Mouse (Mus musculus) heart, embryonic 16.5 days (tissue): ENCODE results near the gene Ppp2r5e. TPM values are rescaled to one million over a fixed set of nuclear protein-coding genes. Genes with fewer than 3 reads are reported as not detected.

Source experiments
- ATAC-seq: fragments of 200-750 bp; cut with Nextera tagmentation; replicated peaks from 2 replicates; pipeline ENCODE4 v1.8.0; 2017; ENCODE audit warnings: moderate number of reproducible peaks; ENCODE audit not compliant: insufficient read depth, low FRiP score; ENCODE audit errors: extremely low read depth
- H3K27ac ChIP-seq: fragments of 300-500 bp; sonication (generic); 2 replicates; pipeline ENCODE4 v1.5.1; 2014; ENCODE audit warnings: mild to moderate bottlenecking, low read length, control low read depth, moderate library complexity
- H3K27me3 ChIP-seq: fragments of 300-500 bp; sonication (generic); 2 replicates; pipeline ENCODE4 v1.6.1; 2014; ENCODE audit warnings: low read length, mixed read lengths; ENCODE audit not compliant: control insufficient read depth, insufficient read depth
- H3K36me3 ChIP-seq: fragments of 300-500 bp; sonication (generic); 2 replicates; pipeline ENCODE4 v1.6.1; 2014; ENCODE audit not compliant: control insufficient read depth, insufficient read depth
- H3K4me1 ChIP-seq: fragments of 300-500 bp; sonication (generic); 2 replicates; pipeline ENCODE4 v1.6.1; 2014; ENCODE audit warnings: low read length, mixed read lengths; ENCODE audit not compliant: control insufficient read depth, insufficient read depth
- H3K4me2 ChIP-seq: fragments of 300-500 bp; sonication (generic); 2 replicates; pipeline ENCODE4 v1.6.1; 2014; ENCODE audit warnings: low read depth, mild to moderate bottlenecking, control low read depth, low read length
- H3K4me3 ChIP-seq: fragments of 300-500 bp; sonication (generic); 2 replicates; pipeline ENCODE4 v1.5.1; 2014; ENCODE audit warnings: mild to moderate bottlenecking, control low read depth, low read length
- H3K9ac ChIP-seq: fragments of 300-500 bp; sonication (generic); 2 replicates; pipeline ENCODE4 v1.6.1; 2014; ENCODE audit warnings: low read length, control low read depth
- H3K9me3 ChIP-seq: fragments of 300-500 bp; sonication (generic); replicated peaks from 2 replicates; pipeline ENCODE4 v1.6.1; 2016; ENCODE audit warnings: low read length; ENCODE audit not compliant: control insufficient read depth
- WGBS: fragments of 180-500 bp; shearing (Covaris S2); extraction: QIAGEN DNeasy Blood & Tissue Kit; methylation state at CpG from one replicate; pipeline ENCODE4 v1.1.7; 2014; 5-methylcytosine and 5-hydroxymethylcytosine counted together
- polyA plus RNA-seq: library from polyadenylated mRNA; unstranded; fragments of >200 nt; fragmentation: Nextera tagmentation; extraction: Ambion mirVana; gene quantifications from 2 replicates; pipeline ENCODE4 v1.2.1, GENCODE M21; 2015

Gene Ppp2r5e
- polyA plus RNA-seq, 1 experiment from 2014 or later, result 7.9 TPM

- no peak for ATAC-seq
- no peaks in the 10 kb centered on the region for H3K36me3 ChIP-seq
- no peak overlapping the region for H3K4me3 ChIP-seq
- H3K9me3 ChIP-seq, result peaks cover 6% of the 10 kb centered on the region
- H3K4me2 ChIP-seq, result no peak overlapping the region
- no peak overlapping the region for H3K9ac ChIP-seq
- H3K4me1 ChIP-seq, result no peaks in the 10 kb centered on the region
- H3K27me3 ChIP-seq, result no peaks in the 10 kb centered on the region
- WGBS, result 80% methylated on average over 6 of the region's 6 CpGs
- H3K27ac ChIP-seq, result no peak overlapping the region
Measured at GRCm38 (mm10) chr12:75428719-75429118, 167.3 kb downstream of the Ppp2r5e start.

GRCm38 (mm10) chr12:75425882-75426281, 170.2 kb downstream of the Ppp2r5e start:
- H3K36me3 ChIP-seq, result no peaks in the 10 kb centered on the region
- no peak overlapping the region for H3K4me2 ChIP-seq
- H3K27me3 ChIP-seq, result no peaks in the 10 kb centered on the region
- no peak for ATAC-seq
- no peaks in the 10 kb centered on the region for H3K4me1 ChIP-seq
- H3K9ac ChIP-seq, result no peak overlapping the region
- 76% methylated on average over 7 of the region's 7 CpGs for WGBS
- H3K9me3 ChIP-seq, result no peaks in the 10 kb centered on the region
- no peak overlapping the region for H3K27ac ChIP-seq
- H3K4me3 ChIP-seq, result no peak overlapping the region

GRCm38 (mm10) chr12:75424817-75425216, 171.2 kb downstream of the Ppp2r5e start:
- ATAC-seq, result no peak
- Histone ChIP-seq H3K27me3 (no peaks in the 10 kb centered on the region), H3K4me2 (no peak overlapping the region), H3K4me3 (no peak overlapping the region), H3K9me3 (no peaks in the 10 kb centered on the region), H3K9ac (no peak overlapping the region), H3K4me1 (no peaks in the 10 kb centered on the region), H3K36me3 (no peaks in the 10 kb centered on the region), H3K27ac (no peak overlapping the region)
- WGBS, result 86% methylated on average over 4 of the region's 4 CpGs

GRCm38 (mm10) chr12:75424359-75424758, 171.7 kb downstream of the Ppp2r5e start:
- ATAC-seq, result no peak
- WGBS, result 62% methylated on average over 7 of the region's 7 CpGs
- no peaks in the 10 kb centered on the region for H3K9me3 ChIP-seq
- H3K4me3 ChIP-seq, result no peak overlapping the region
- H3K36me3 ChIP-seq, result no peaks in the 10 kb centered on the region
- H3K4me1 ChIP-seq, result no peaks in the 10 kb centered on the region
- no peaks in the 10 kb centered on the region for H3K27me3 ChIP-seq
- H3K4me2 ChIP-seq, result no peak overlapping the region
- no peak overlapping the region for H3K9ac ChIP-seq
- H3K27ac ChIP-seq, result no peak overlapping the region

GRCm38 (mm10) chr12:75416681-75417080, 179.4 kb downstream of the Ppp2r5e start, which contains the start of gene Gphb5:
TSS of gene Gphb5 (minus strand) at chr12:75416781.
- H3K27me3 ChIP-seq, result no peaks in the 10 kb centered on the region
- H3K27ac ChIP-seq, result no peak within 1 kb of the TSS
- H3K36me3 ChIP-seq, result no peaks in the 10 kb centered on the region
- H3K9ac ChIP-seq, result no peak within 1 kb of the TSS
- ATAC-seq, result no peak
- H3K4me3 ChIP-seq, result no peak within 1 kb of the TSS
- H3K4me1 ChIP-seq, result no peaks in the 10 kb centered on the region
- H3K4me2 ChIP-seq, result no peak within 1 kb of the TSS
- no peaks in the 10 kb centered on the region for H3K9me3 ChIP-seq
- WGBS, result 84% methylated on average over 4 of the region's 4 CpGs

GRCm38 (mm10) chr12:75414991-75415390, 181.1 kb downstream of the Ppp2r5e start:
- Histone ChIP-seq H3K36me3 (no peaks in the 10 kb centered on the region), H3K27ac (no peak overlapping the region), H3K9ac (no peak overlapping the region), H3K27me3 (no peaks in the 10 kb centered on the region), H3K9me3 (no peaks in the 10 kb centered on the region), H3K4me2 (no peak overlapping the region), H3K4me3 (no peak overlapping the region), H3K4me1 (no peaks in the 10 kb centered on the region)
- 65% methylated on average over 6 of the region's 6 CpGs for whole genome bisulfite sequencing
- ATAC-seq, result no peak

GRCm38 (mm10) chr12:75412964-75413363, 183.1 kb downstream of the Ppp2r5e start:
- H3K4me2 ChIP-seq, result 0 out of 2 replicates have a peak overlapping the region, but pooled peaks have one; percentile 6
- no peak overlapping the region for H3K27ac ChIP-seq
- no peaks in the 10 kb centered on the region for H3K36me3 ChIP-seq
- no peak overlapping the region for H3K9ac ChIP-seq
- no peak overlapping the region for H3K4me3 ChIP-seq
- no peaks in the 10 kb centered on the region for H3K27me3 ChIP-seq
- no peak for ATAC-seq
- H3K4me1 ChIP-seq, result no peaks in the 10 kb centered on the region
- 71% methylated on average over 9 of the region's 9 CpGs for WGBS
- H3K9me3 ChIP-seq, result no peaks in the 10 kb centered on the region

Other genes with a start within 250 kb of the Ppp2r5e start
- gene Gphb5, start 179.5 kb downstream of the Ppp2r5e start, polyA plus RNA-seq, result 0.08 TPM in 1 of 2 replicates, not detected in the other
- 5.3 and 10.9 TPM in 2 replicates for gene Wdr89, start 73.3 kb upstream of the Ppp2r5e start, polyA plus RNA-seq
- gene Sgpp1, start 139.5 kb upstream of the Ppp2r5e start, polyA plus RNA-seq, result 13.2 and 15.9 TPM in 2 replicates
- 38.4 and 42.0 TPM in 2 replicates for gene Syne2, start 221.9 kb upstream of the Ppp2r5e start, polyA plus RNA-seq